Mouse (Mus musculus) heart, adult 18-20 months (tissue): ENCODE measurements at regions not wholly inside any gene's neighbourhood (a gene's known extent, or its start where the extent isn't known, plus 50 kb on each side); places are given as distances from the start of the nearest gene placed in this dataset.

Experiments used
- DNase-seq, 2 experiments: peaks; one replicate each; pipeline ENCODE4 v3.0.0; 2021 to 2022; ENCODE audit warnings: mixed read lengths in 1 of 2

- DNase-seq = no peak
Measured at GRCm38 (mm10) chr2:173368899-173369298, 92.6 kb upstream of the Pmepa1 start.

- DNase-seq = no peak
Measured at GRCm38 (mm10) chr2:173376926-173377325, 100.6 kb upstream of the Pmepa1 start.

- peak; percentile 70 to 80 for DNase-seq
Measured at GRCm38 (mm10) chr2:173377497-173378257, 101.3 kb upstream of the Pmepa1 start.

- no peak for DNase-seq
Measured at GRCm38 (mm10) chr2:173379736-173380135, 103.4 kb upstream of the Pmepa1 start.

GRCm38 (mm10) chr2:173380341-173380761 lies 104.0 kb upstream of the Pmepa1 start:
- peak; percentile 17 to 22 for DNase-seq

GRCm38 (mm10) chr2:173382176-173382813 lies 106.0 kb upstream of the Pmepa1 start:
- no peak for DNase-seq

- peak in 1 of 2 experiments; percentile 35 for DNase-seq
Measured at GRCm38 (mm10) chr2:173384935-173385586, 108.7 kb upstream of the Pmepa1 start.

GRCm38 (mm10) chr2:173385722-173386141 lies 109.4 kb upstream of the Pmepa1 start:
- DNase-seq = peak in 1 of 2 experiments; percentile 12

- DNase-seq = no peak
Measured at GRCm38 (mm10) chr2:173388140-173388539, 111.8 kb upstream of the Pmepa1 start.

GRCm38 (mm10) chr2:173392557-173393323 lies 116.4 kb upstream of the Pmepa1 start:
- DNase-seq = no peak

GRCm38 (mm10) chr2:173393324-173393592 lies 116.9 kb upstream of the Pmepa1 start:
- no peak for DNase-seq

GRCm38 (mm10) chr2:173395526-173395925 lies 119.2 kb upstream of the Pmepa1 start:
- DNase-seq = no peak

GRCm38 (mm10) chr2:173397846-173398331 lies 121.6 kb upstream of the Pmepa1 start:
- DNase-seq = no peak

- no peak for DNase-seq
Measured at GRCm38 (mm10) chr2:173405629-173406028, 116.8 kb upstream of the 1700021F07Rik start.

- DNase-seq = no peak
Measured at GRCm38 (mm10) chr2:173406344-173407094, 115.9 kb upstream of the 1700021F07Rik start.

GRCm38 (mm10) chr2:173407133-173407532 lies 115.3 kb upstream of the 1700021F07Rik start:
- no peak for DNase-seq

- no peak for DNase-seq
Measured at GRCm38 (mm10) chr2:173408681-173409081, 113.7 kb upstream of the 1700021F07Rik start.

- no peak for DNase-seq
Measured at GRCm38 (mm10) chr2:173409433-173409832, 113.0 kb upstream of the 1700021F07Rik start.

- DNase-seq = peak; percentile 44 to 54
Measured at GRCm38 (mm10) chr2:173413906-173414656, 108.3 kb upstream of the 1700021F07Rik start.

GRCm38 (mm10) chr2:173415429-173415828 lies 107.0 kb upstream of the 1700021F07Rik start:
- no peak for DNase-seq

GRCm38 (mm10) chr2:173416921-173417320 lies 105.5 kb upstream of the 1700021F07Rik start:
- DNase-seq = no peak
